Mouse (Mus musculus): ENCODE data around the gene Hlcs.
A peak's percentile ranks its signal among the peaks of the same experiment; 100 is the strongest.

Hlcs gene

GRCm38 (mm10) chr16:94157819-94158218, 155.6 kb downstream of the Hlcs start:
- no peak for DNase-seq

DNA sequence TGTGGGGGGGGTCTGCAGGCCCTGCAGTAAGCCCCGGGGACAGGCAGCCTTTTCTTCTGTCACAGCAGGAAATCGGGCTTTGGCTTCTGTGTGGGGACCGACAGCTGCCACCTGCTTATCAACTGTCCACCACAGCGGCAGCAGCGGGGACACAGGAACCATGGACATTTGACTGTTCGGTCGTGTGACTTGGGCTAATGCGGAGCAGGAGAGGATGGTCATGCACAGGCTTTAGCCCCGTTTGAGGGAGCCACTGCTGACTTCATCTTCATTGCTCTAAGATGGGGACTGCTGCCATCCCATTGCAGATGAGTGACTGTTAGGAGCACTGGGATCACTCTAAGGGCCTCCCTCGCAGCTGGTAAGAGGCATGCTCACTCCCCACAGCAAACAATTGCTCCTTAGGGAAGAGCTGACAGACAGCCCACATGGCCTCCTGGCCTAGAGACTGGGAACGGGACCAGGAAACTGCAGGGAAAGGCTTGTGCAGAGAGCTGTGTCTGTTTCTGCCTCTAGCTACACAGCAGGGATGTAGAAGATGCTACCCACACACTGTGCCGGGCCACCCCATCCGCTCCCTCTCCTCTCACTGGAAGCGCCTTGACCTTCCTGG, 158.2 kb downstream of the Hlcs start:
- no peak for DNase-seq

DNA sequence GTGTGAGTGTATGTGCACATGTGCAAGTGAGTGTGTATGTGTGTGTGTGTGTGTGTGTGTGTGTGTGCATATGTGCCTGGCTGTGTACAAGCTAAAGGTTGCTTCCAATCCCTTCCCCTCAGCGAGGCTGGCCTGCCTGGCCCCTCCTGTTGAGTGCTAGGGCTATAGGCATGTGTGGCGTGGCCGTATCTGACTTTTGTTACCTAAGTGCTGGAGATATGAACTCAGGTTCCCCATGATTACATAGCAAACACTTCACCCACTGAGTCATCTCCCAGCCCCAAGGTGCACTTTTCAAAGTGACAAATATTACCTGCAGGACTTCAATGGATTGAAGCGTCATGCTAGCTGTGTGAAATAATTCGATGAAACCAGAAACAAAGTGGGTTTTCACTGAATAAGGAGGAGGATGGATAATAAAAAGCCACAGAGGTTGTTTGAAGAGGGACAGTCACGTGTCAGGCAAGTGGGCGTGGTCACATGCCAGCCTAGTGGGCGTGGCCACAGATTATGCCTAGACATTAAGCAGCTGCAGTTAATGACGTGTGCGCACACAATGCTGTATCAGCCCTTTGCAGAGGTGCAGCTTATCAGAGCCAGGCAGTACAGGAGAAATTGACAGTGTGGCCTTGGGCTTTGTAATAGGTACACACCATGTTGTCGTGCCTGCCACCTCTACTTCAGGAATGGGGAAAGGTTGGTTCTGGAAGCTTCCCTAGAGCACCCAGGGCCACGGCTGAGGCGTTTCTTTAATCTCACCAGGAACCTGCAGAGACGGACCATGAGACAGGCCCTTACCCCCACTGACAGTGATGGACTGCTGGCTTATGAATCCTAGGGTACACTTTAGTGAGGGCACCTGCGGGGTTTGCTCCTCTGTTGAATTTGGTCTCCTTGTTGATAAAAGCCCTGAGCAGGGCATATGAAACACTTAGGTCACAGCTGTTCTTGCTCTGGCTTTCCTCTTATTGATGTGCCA, 163.0 kb downstream of the Hlcs start:
- DNase-seq, result no peak

GRCm38 (mm10) chr16:94148139-94148538, 165.2 kb downstream of the Hlcs start:
- no peak for DNase-seq

DNA sequence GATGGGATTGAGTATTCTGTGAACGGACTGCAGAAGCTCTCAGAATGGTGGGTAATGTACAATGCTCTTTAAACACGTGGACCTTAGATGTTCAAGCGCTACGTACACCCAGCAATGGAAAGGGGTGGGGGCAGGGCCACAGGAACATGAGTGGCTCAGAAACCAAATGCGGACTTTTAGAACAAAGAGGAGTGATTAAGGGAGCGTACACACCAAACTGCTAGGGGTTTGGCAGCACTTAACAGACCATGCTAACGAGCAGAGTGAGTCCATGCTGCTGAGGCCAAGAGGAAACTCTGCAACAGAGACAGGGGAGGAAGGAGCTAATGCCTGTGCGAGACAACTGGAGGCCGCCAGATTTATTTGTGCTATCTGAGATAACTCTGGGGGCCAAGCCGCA, 170.0 kb downstream of the Hlcs start:
- DNase-seq, result no peak

DNA sequence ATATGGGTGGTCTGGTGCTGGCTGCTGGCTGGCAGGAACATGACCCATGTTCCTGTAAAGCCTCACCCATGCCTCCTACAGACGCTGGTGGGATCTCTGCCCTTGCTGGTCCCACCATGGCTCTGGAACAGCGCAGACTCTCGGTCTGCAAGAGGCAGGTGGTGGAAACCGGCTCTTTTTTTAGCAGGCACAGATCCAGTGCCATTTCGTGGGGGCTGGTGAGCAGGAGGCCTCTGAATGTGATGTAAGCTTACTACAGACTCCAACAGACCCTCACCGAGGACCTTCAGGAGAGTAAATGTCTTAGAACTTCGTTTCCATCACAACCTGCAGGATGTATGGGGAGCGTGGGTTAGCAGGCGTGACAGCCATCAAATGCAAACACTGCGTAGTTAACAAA, 172.6 kb downstream of the Hlcs start:
- no peak for DNase-seq

- DNase-seq, result no peak
Observed at GRCm38 (mm10) chr16:94134218-94134617, 179.2 kb downstream of the Hlcs start.

DNA sequence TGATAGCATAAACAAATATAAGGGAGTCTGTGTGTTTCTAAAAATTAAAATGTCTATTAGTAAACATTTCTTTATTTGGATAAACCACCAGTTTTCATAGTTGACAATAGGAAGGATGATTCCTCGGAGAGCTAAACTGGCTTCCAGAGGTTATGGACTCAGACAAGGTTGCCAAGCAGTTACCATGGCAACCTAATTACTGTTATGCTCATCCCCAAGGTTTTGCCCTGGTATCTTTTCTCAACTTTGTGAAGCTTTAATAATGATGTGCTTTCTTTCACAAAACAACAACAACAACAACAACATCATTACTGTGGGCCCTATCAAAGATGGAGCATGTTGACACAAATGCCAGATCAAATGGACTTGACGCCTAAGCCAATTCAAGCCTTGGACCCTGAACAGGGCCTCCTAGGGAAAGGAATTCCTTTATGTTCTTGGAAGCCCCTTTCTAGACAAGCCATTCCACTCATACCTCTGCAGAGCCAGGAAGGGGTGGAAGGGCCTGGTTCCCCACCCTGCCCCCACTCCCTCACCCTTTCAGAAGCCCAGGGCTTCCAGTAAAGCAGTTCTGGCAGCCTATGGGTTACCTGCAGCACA, 185.0 kb downstream of the Hlcs start:
- DNase-seq, result no peak

DNA sequence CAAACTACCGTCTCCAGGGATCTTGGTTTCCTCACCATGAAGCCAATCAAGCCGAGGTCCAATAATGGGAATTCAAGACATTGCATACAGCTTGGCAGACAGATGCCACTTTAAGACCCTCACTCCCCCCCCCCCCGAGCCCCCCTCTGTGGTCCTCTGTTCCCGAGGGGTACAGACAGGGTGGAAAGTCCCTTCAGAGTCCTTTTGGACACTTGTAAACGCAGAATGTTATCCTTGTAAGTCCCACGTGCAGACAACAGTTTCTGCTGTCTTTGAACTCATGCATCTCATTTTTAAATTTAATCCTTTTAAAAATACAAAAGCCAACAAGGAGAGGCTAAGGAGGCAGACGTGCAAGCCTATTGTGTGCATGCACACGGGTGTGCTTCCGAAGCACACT, 187.2 kb downstream of the Hlcs start:
- DNase-seq, result no peak

GRCm38 (mm10) chr16:94125172-94125981, 188.0 kb downstream of the Hlcs start:
- DNase-seq, result peak; percentile 35

GRCm38 (mm10) chr16:94123247-94123646, 190.1 kb downstream of the Hlcs start:
- DNase-seq, result peak; percentile 66

GRCm38 (mm10) chr16:94122347-94122746, 191.0 kb downstream of the Hlcs start:
- no peak for DNase-seq

- DNase-seq, result no peak
Observed at GRCm38 (mm10) chr16:94118394-94118793, 195.0 kb downstream of the Hlcs start.

DNA sequence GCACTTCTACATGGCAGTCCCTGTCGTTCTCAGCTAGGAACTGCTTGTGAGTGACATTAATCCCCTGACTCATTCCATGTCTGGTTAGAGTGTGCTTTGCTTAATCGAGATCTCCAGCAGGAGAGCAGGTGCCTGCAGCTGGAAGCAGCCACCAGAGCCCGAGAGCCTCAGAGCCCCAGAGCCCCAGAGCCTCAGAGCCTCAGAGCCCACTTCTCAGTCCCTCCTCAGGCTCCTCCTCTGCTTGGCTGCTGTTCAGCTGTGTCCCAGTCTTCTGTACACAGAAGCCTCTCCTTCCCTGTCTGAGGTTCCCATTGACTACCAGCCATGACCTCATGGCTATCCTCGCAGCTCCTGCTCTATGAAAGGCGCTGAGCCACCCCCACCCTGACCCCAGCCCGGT, 196.0 kb downstream of the Hlcs start:
- no peak for DNase-seq

DNA sequence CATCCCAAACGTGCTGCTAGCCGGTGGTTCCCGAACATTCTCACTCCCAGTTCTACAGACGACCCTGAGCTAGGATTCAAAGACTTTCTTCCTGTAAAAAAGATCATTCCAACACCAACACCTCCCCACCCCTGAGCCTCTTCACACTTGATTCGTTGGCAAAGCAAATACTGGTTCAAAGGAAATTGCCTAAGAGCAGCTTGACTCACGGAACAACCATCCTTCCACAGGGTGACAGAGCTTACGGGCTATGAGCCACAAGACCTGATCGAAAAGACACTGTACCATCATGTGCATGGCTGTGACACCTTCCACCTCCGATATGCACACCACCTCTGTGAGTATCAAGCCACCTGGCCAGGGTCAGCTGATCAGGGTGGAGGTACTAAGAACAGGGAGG, 198.7 kb downstream of the Hlcs start:
- no peak for DNase-seq

GRCm38 (mm10) chr16:94113160-94113559, 200.2 kb downstream of the Hlcs start:
- no peak for DNase-seq

DNA sequence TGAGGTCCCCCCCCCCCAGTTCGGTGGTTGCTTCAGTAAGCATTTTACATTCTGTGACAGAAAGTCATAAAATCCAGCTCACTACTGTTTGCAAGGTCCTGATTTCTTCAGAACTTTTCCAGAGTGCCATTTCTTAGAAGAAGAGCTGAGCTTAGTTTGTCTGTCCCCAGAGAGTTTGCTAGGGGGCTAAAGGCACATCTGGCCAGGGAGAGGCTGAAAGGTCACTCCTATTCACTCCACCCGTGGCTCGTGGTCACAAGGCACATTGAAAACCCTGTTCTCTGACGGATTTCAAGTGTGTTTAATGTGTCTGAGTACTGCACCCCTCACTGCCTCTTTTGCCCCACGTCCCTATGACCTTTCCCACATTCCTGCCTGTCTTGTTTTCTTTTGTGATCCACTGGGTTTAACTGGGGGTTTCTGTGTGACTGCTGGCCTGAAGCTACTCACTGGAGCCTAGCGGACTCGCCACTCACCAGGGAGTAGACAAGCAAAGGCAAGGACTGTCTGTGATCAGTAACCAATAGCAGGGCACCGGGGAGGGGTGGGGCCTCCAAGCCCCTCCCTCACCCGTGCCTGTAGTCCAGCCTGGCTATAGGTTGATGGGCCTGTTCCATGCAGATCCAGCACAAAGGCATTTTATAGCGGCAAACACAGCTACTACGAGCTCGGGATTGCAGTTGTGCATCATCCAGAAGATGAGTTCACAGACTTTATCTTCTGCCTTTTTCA, 215.5 kb downstream of the Hlcs start:
- no peak for DNase-seq

GRCm38 (mm10) chr16:94096479-94096878, 216.9 kb downstream of the Hlcs start:
- no peak for DNase-seq

- no peak for DNase-seq
Observed at GRCm38 (mm10) chr16:94095109-94095822, 218.1 kb downstream of the Hlcs start.

GRCm38 (mm10) chr16:94094251-94095108, 218.9 kb downstream of the Hlcs start:
- DNase-seq, result no peak

All from right cerebral cortex, postnatal 4 days (tissue).